Mouse (Mus musculus): ENCODE data around the gene Atp13a3. TPM values are rescaled to one million over a fixed set of nuclear protein-coding genes. Genes with fewer than 3 reads are reported as not detected.

Atp13a3 gene
- 74.3 to 80.9 TPM (median 77.9 TPM) in 4 replicates for total RNA-seq (2023; ENCODE audit: inconsistent age)

GRCm38 (mm10) chr16:30405925-30406670, at the start of gene Atp13a3:
TSS of gene Atp13a3 (minus strand) at chr16:30405975.

GRCm38 (mm10) chr16:30310647-30311046, 95.1 kb downstream of the Atp13a3 start, which contains the start of gene Gp5:
TSS of gene Gp5 (minus strand) at chr16:30310779.

GRCm38 (mm10) chr16:30282844-30283495, 122.8 kb downstream of the Atp13a3 start, which contains the start of gene Lrrc15:
TSS of gene Lrrc15 (minus strand) at chr16:30283256.

GRCm38 (mm10) chr16:30267359-30267758, 138.4 kb downstream of the Atp13a3 start, which contains the start of gene Cpn2:
TSS of gene Cpn2 (minus strand) at chr16:30267499.

Other genes starting within 250 kb of the Atp13a3 start
- gene Cpn2, start 138.5 kb downstream of the Atp13a3 start, total RNA-seq (2023; ENCODE audit: inconsistent age): not detected in 4 replicates
- gene Lrrc15, start 122.7 kb downstream of the Atp13a3 start, total RNA-seq (2023; ENCODE audit: inconsistent age): not detected in 4 replicates
- gene Gp5, start 95.2 kb downstream of the Atp13a3 start, total RNA-seq (2023; ENCODE audit: inconsistent age): 0.30 to 1.4 TPM (median 0.51 TPM) in 4 replicates
- 0.38 TPM in 1 of 4 replicates, not detected in the others for gene Tmem44, start 144.9 kb upstream of the Atp13a3 start, total RNA-seq (2023; ENCODE audit: inconsistent age)
- 79.5 to 91.7 TPM (median 88.7 TPM) in 4 replicates for gene Lsg1, start 181.6 kb upstream of the Atp13a3 start, total RNA-seq (2023; ENCODE audit: inconsistent age)
- 239 to 292 TPM (median 272 TPM) in 4 replicates for gene Fam43a, start 193.7 kb upstream of the Atp13a3 start, total RNA-seq (2023; ENCODE audit: inconsistent age)

Measured in B cell, adult (primary cell).